In the genomic region with DNA sequence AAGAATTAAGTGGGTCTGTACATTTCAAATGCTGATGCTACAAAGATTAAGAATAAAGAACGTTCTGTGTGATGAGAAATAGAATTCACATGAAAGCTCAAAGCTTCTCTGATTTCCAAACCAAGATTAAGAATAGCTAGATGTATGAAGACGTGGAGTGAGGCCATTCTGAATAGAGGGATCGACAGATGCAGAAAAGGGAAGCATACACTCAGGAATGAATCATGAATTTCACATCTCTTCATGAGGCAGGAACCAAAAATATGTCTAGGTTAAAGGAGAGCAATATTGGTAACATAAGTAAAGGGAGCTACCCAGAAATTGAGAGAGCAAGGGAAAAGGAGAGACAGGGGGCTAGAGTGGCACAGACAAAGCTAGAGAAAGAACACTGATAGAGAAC, we compare ENCODE assay signal across 47 mouse cellular contexts. TPM values are rescaled to one million over a fixed set of nuclear protein-coding genes. Genes with fewer than 3 reads are reported as not detected.
"Had no signal": no experiment of that assay in that cellular context is flagged by ENCODE, and none has a peak within 500 bp of the region (broad histone marks: within the 10 kb centered on the region; RNA-seq: fewer than 3 reads in every experiment).

No protein-coding gene starts in this region.

- H3K27ac ChIP-seq: heart, embryonic 10.5 days; heart, embryonic 13.5 days; heart, embryonic 15.5 days; hindbrain, embryonic 10.5 days; hindbrain, embryonic 12.5 days; hindbrain, embryonic 13.5 days; hindbrain, embryonic 14.5 days; hindbrain, embryonic 15.5 days; hindbrain, postnatal 0 days; intestine, embryonic 15.5 days; kidney, embryonic 15.5 days; kidney, postnatal 0 days; layer of hippocampus, adult 2 months; left cerebral cortex, adult 2 months had no signal

- H3K4me3 ChIP-seq: heart, embryonic 10.5 days; heart, embryonic 12.5 days; heart, embryonic 13.5 days; heart, embryonic 15.5 days; hindbrain, embryonic 10.5 days; hindbrain, embryonic 12.5 days; hindbrain, embryonic 13.5 days; hindbrain, embryonic 15.5 days; intestine, embryonic 15.5 days; kidney, embryonic 15.5 days; layer of hippocampus, adult 2 months; left cerebral cortex, adult 2 months had no signal

- H3K9me3 ChIP-seq: heart, embryonic 10.5 days; heart, embryonic 12.5 days; heart, embryonic 13.5 days; heart, embryonic 15.5 days; hindbrain, embryonic 10.5 days; hindbrain, embryonic 12.5 days; hindbrain, embryonic 13.5 days; hindbrain, embryonic 15.5 days; intestine, embryonic 15.5 days; kidney, embryonic 15.5 days had no signal

- DNase-seq: heart, postnatal 10 days; heart, postnatal 14 days; heart, postnatal 36 days; heart, postnatal 4 days; kidney, adult 11 months; kidney, adult 18-20 months; kidney, adult 2 months; kidney, adult 8-10 months; kidney, adult 9 months; kidney, postnatal 10 days; kidney, postnatal 14 days; kidney, postnatal 25 days; kidney, postnatal 36 days; kidney, postnatal 4 days; layer of hippocampus, adult 9-11 months; layer of hippocampus, postnatal 36 days had no signal

- H3K9ac ChIP-seq: heart, embryonic 12.5 days; heart, embryonic 13.5 days; heart, embryonic 15.5 days; hindbrain, embryonic 12.5 days; hindbrain, embryonic 13.5 days; hindbrain, embryonic 14.5 days; hindbrain, embryonic 15.5 days; intestine, embryonic 15.5 days; kidney, embryonic 15.5 days had no signal

- H3K4me2 ChIP-seq: heart, embryonic 11.5 days; heart, embryonic 12.5 days; heart, embryonic 13.5 days; heart, embryonic 15.5 days; hindbrain, embryonic 12.5 days; hindbrain, embryonic 13.5 days; hindbrain, embryonic 14.5 days; hindbrain, embryonic 15.5 days; intestine, embryonic 15.5 days; kidney, embryonic 15.5 days had no signal

- H3K27me3 ChIP-seq: heart, embryonic 12.5 days; heart, embryonic 13.5 days; heart, embryonic 15.5 days; hindbrain, embryonic 12.5 days; hindbrain, embryonic 13.5 days; hindbrain, embryonic 15.5 days; intestine, embryonic 15.5 days; kidney, embryonic 15.5 days had no signal

- H3K4me1 ChIP-seq: heart, embryonic 10.5 days; heart, embryonic 12.5 days; heart, embryonic 13.5 days; heart, embryonic 15.5 days; hindbrain, embryonic 10.5 days; hindbrain, embryonic 12.5 days; hindbrain, embryonic 13.5 days; hindbrain, embryonic 15.5 days; intestine, embryonic 15.5 days; kidney, embryonic 15.5 days had no signal

- H3K36me3 ChIP-seq: heart, embryonic 10.5 days; heart, embryonic 12.5 days; heart, embryonic 13.5 days; heart, embryonic 15.5 days; hindbrain, embryonic 10.5 days; hindbrain, embryonic 12.5 days; hindbrain, embryonic 13.5 days; hindbrain, embryonic 15.5 days; intestine, embryonic 15.5 days; kidney, embryonic 15.5 days had no signal

- ATAC-seq: hindbrain, embryonic 16.5 days; hindbrain, postnatal 0 days; inflammation-experienced regulatory T-cells, adult 6 months; intestine, embryonic 15.5 days; intestine, embryonic 16.5 days; intestine, postnatal 0 days had no signal

RNA-seq across cellular contexts. Expression of gene P2ry10, which starts 7.3 kb away (rescaled TPM):
- total RNA-seq: heart, postnatal 4 days; hindbrain, postnatal 0 days; layer of hippocampus, adult 18-20 months; layer of hippocampus, adult 2 months; layer of hippocampus, adult 8-10 months; layer of hippocampus, postnatal 10 days; layer of hippocampus, postnatal 14 days; layer of hippocampus, postnatal 25 days; layer of hippocampus, postnatal 36 days; left cerebral cortex, adult 18-20 months; left cerebral cortex, adult 2 months had no signal
- polyA plus RNA-seq: heart, embryonic 10.5 days; heart, embryonic 11.5 days; heart, embryonic 12.5 days; heart, embryonic 13.5 days; heart, embryonic 14.5 days; heart, postnatal 0 days; hindbrain, embryonic 10.5 days; hindbrain, embryonic 11.5 days; hindbrain, embryonic 12.5 days; hindbrain, embryonic 13.5 days; hindbrain, embryonic 14.5 days; hindbrain, embryonic 15.5 days; hindbrain, embryonic 16.5 days; hindbrain, postnatal 0 days; intestine, embryonic 14.5 days; intestine, postnatal 0 days; kidney, embryonic 14.5 days had no signal
